In genomic region chr11:102409795-102410330, GRCm38 (mm10) we compare ENCODE assay signal across 11 mouse cellular contexts. TPM values are rescaled to one million over a fixed set of nuclear protein-coding genes. Genes with fewer than 3 reads are reported as not detected.
A peak's percentile ranks its signal among the peaks of the same experiment; 100 is the strongest.
DNase-seq lines count a peak whose midpoint lies in the region; ATAC-seq and TF ChIP-seq lines count a peak whose summit lies in the region.
"Had no signal": no experiment of that assay in that cellular context is flagged by ENCODE, and none has a peak within 500 bp of the region (broad histone marks: within the 10 kb centered on the region; RNA-seq: fewer than 3 reads in every experiment).

No protein-coding gene starts in this region.

- peak overlapping the region; percentile 51 for H3K9ac ChIP-seq in liver, adult 2 months (ENCODE audit: low read depth, low read length)
- H3K9ac ChIP-seq in kidney, postnatal 0 days (ENCODE audit: low read depth, low read length) = no peak overlapping the region

- no peak for ATAC-seq in kidney, postnatal 0 days (replicated peaks; ENCODE audit: low FRiP score, low read depth)
- no peak for ATAC-seq in megakaryocyte progenitor cell, adult 5-6 weeks (replicated peaks; ENCODE audit: poor library complexity)
- ATAC-seq: inflammation-experienced regulatory T-cells, adult 6 months had no signal

- H3K36me3 ChIP-seq in liver, adult 2 months (ENCODE audit: control insufficient read depth, insufficient read depth, low read length) = no peaks in the 10 kb centered on the region
- 0 out of 2 replicates have a peak, but pooled peaks cover 1% of the 10 kb centered on the region for H3K36me3 ChIP-seq in kidney, postnatal 0 days (ENCODE audit: insufficient read depth, low read length)
- H3K36me3 ChIP-seq in macrophage (ENCODE audit: inconsistent target) = peaks cover 2% of the 10 kb centered on the region; the same call in 1 of the 2 replicates

- TF ChIP-seq POLR2A in liver, adult 2 months (IDR thresholded peaks at IDR 0.05; ENCODE audit: extremely low read depth, insufficient read depth, low read length) = no peak

- no peaks in the 10 kb centered on the region for H3K9me3 ChIP-seq in kidney, postnatal 0 days (replicated peaks; ENCODE audit: low read length)

- no peak for TF ChIP-seq CTCF in liver, adult 2 months (IDR thresholded peaks at IDR 0.05; ENCODE audit: low read depth, low read length)
- TF ChIP-seq CTCF in kidney, postnatal 0 days (IDR thresholded peaks at IDR 0.05; ENCODE audit: low read depth) = no peak

- intact Hi-C loops in heart, postnatal 25 days (cut with DNase I) = loop anchor here (1.0 kb wide), 1 partner anchor 19 kb away; no protein-coding TSS in a partner anchor

- 21% methylated on average over 3 of the region's 3 CpGs for WGBS in liver, adult 2 months
- 64% methylated on average over 3 of the region's 3 CpGs for WGBS in kidney, postnatal 0 days
- WGBS in macrophage (ENCODE audit: missing documents) = 94% methylated on average over 3 of the region's 3 CpGs

- H3K27me3 ChIP-seq in liver, adult 2 months (ENCODE audit: control insufficient read depth, insufficient read depth, low read length) = no peaks in the 10 kb centered on the region
- no peaks in the 10 kb centered on the region for H3K27me3 ChIP-seq in kidney, postnatal 0 days (ENCODE audit: insufficient read depth, low read length)

- H3K4me3 ChIP-seq in liver, adult 2 months (ENCODE audit: insufficient read depth, low read depth, low read length) = no peak overlapping the region
- no peak overlapping the region for H3K4me3 ChIP-seq in kidney, postnatal 0 days (replicated peaks; ENCODE audit: low read depth, low read length)
- H3K4me3 ChIP-seq in macrophage (ENCODE audit: inconsistent target) = no peak overlapping the region

- peaks cover 18% of the 10 kb centered on the region for H3K4me1 ChIP-seq in liver, adult 2 months (ENCODE audit: control insufficient read depth, insufficient read depth, low read length)
- H3K4me1 ChIP-seq in kidney, postnatal 0 days (replicated peaks; ENCODE audit: insufficient read depth, low read length) = peaks cover 8% of the 10 kb centered on the region; the same call in 1 of the 2 replicates

- DNase-seq in heart, adult 11 months = peak; percentile 87
- no peak for DNase-seq in heart, postnatal 25 days (ENCODE audit: low spot score)
- peak; percentile 63 for DNase-seq in liver, adult 2 months (ENCODE audit: extremely low read depth, low read depth, low spot score)
- no peak for DNase-seq in liver
- DNase-seq in kidney, postnatal 0 days (ENCODE audit: low spot score) = no peak
- DNase-seq in layer of hippocampus, adult 8-10 months (ENCODE audit: low spot score in 2 of 2) = no peak
- DNase-seq: lung, postnatal 14 days; thymus, postnatal 14 days had no signal

- peak overlapping the region; percentile 88 for H3K27ac ChIP-seq in liver, adult 2 months (replicated peaks; ENCODE audit: insufficient read depth, low read depth, low read length)
- peak overlapping the region; percentile 78 for H3K27ac ChIP-seq in kidney, postnatal 0 days
- H3K27ac ChIP-seq in macrophage = peak overlapping the region; percentile 88; the same call in 1 of the 2 replicates

- H3K4me2 ChIP-seq in kidney, postnatal 0 days (ENCODE audit: low read length) = no peak overlapping the region

- H3K79me2 ChIP-seq in liver, adult 2 months (ENCODE audit: control insufficient read depth, insufficient read depth, low read length) = peaks cover 7% of the 10 kb centered on the region; the same call in 1 of the 2 replicates
- peaks cover 17% of the 10 kb centered on the region for H3K79me2 ChIP-seq in macrophage (ENCODE audit: inconsistent target)

RNA-seq across cellular contexts. Expression of gene Slc25a39, which starts 2.1 kb away (rescaled TPM):
- 100 to 1,000 TPM; 163 to 175 TPM for total RNA-seq in heart, postnatal 25 days (2021)
- total RNA-seq in liver, adult 2 months (2014; rRNA removed) = 181 and 243 TPM in 2 replicates
- 1,099 and 1,182 TPM in 2 replicates for polyA plus RNA-seq in liver, adult 2 months (2012; rRNA removed)
- polyA plus RNA-seq in kidney, postnatal 0 days (2015; fragmentation: Nextera tagmentation; extraction: Ambion mirVana) = 352 and 383 TPM in 2 replicates
- 10 to 100 TPM; 10.5 to 51.0 (median 31.0) TPM for total RNA-seq in macrophage (2018; cell fraction: chromatin; rRNA removed)
- total RNA-seq in macrophage (2018; cell fraction: cytosol; rRNA removed) = 100 to 1,000 TPM in 24 of 26 experiments, 10 to 100 TPM in 2; 96.4 to 143 (median 128) TPM
- 10 to 100 TPM; 21.5 to 59.2 (median 42.2) TPM for total RNA-seq in macrophage (2018; cell fraction: nucleus; rRNA removed)
- polyA plus RNA-seq in macrophage (2018) = 110 to 131 TPM (median 120 TPM) in 3 replicates
- total RNA-seq in megakaryocyte progenitor cell, adult 5-6 weeks (2015) = 95.5 and 124 TPM in 2 replicates
- total RNA-seq in megakaryocyte progenitor cell, adult 5-6 weeks (2017) = 48.7 and 52.7 TPM in 2 replicates
- total RNA-seq in layer of hippocampus, adult 8-10 months (2022) = 10 to 100 TPM; 62.0 to 72.4 (median 64.6) TPM

RNA-seq across cellular contexts. Expression of gene Rundc3a, which starts 16.7 kb away (rescaled TPM):
- total RNA-seq in heart, postnatal 25 days (2021) = not detected
- total RNA-seq in liver, adult 2 months (2014; rRNA removed) = 1.0 and 2.5 TPM in 2 replicates
- 1.2 and 2.1 TPM in 2 replicates for polyA plus RNA-seq in liver, adult 2 months (2012; rRNA removed)
- 7.0 and 9.2 TPM in 2 replicates for polyA plus RNA-seq in kidney, postnatal 0 days (2015; fragmentation: Nextera tagmentation; extraction: Ambion mirVana)
- 1 to 10 TPM in 23 of 26 experiments, under 1 TPM in 3; 0.71 to 4.2 (median 1.9) TPM for total RNA-seq in macrophage (2018; cell fraction: chromatin; rRNA removed)
- 1 to 10 TPM in 3 of 26 experiments, under 1 TPM in 23; 0.38 to 1.6 (median 0.54) TPM for total RNA-seq in macrophage (2018; cell fraction: cytosol; rRNA removed)
- total RNA-seq in macrophage (2018; cell fraction: nucleus; rRNA removed) = 1 to 10 TPM in 6 of 26 experiments, under 1 TPM in 9, not detected in 11; 0.33 to 4.6 (median 0.92) TPM
- 0.12 to 1.0 TPM (median 0.30 TPM) in 3 replicates for polyA plus RNA-seq in macrophage (2018)
- total RNA-seq in megakaryocyte progenitor cell, adult 5-6 weeks (2015) = not detected in 2 replicates
- total RNA-seq in megakaryocyte progenitor cell, adult 5-6 weeks (2017) = not detected in 2 replicates
- 100 to 1,000 TPM; 420 to 453 (median 428) TPM for total RNA-seq in layer of hippocampus, adult 8-10 months (2022)

RNA-seq across cellular contexts. Expression of gene Grn, which starts 20.3 kb away (rescaled TPM):
- total RNA-seq in heart, postnatal 25 days (2021) = 100 to 1,000 TPM; 101 to 104 TPM
- total RNA-seq in liver, adult 2 months (2014; rRNA removed) = 53.7 and 88.7 TPM in 2 replicates
- 155 and 176 TPM in 2 replicates for polyA plus RNA-seq in liver, adult 2 months (2012; rRNA removed)
- 191 and 209 TPM in 2 replicates for polyA plus RNA-seq in kidney, postnatal 0 days (2015; fragmentation: Nextera tagmentation; extraction: Ambion mirVana)
- total RNA-seq in macrophage (2018; cell fraction: chromatin; rRNA removed) = 1,000 to 10,000 TPM in 12 of 26 experiments, 100 to 1,000 TPM in 14; 345 to 1,522 (median 924) TPM
- total RNA-seq in macrophage (2018; cell fraction: cytosol; rRNA removed) = 1,000 to 10,000 TPM; 1,882 to 3,575 (median 2,639) TPM
- 1,000 to 10,000 TPM; 1,350 to 6,127 (median 3,859) TPM for total RNA-seq in macrophage (2018; cell fraction: nucleus; rRNA removed)
- polyA plus RNA-seq in macrophage (2018) = 2,366 to 2,992 TPM (median 2,461 TPM) in 3 replicates
- total RNA-seq in megakaryocyte progenitor cell, adult 5-6 weeks (2015) = 119 and 136 TPM in 2 replicates
- 44.0 and 45.4 TPM in 2 replicates for total RNA-seq in megakaryocyte progenitor cell, adult 5-6 weeks (2017)
- 100 to 1,000 TPM in 2 of 4 experiments, 10 to 100 TPM in 2; 61.9 to 191 (median 114) TPM for total RNA-seq in layer of hippocampus, adult 8-10 months (2022)

RNA-seq across cellular contexts. Expression of gene Fam171a2, which starts 37.6 kb away (rescaled TPM):
- 1 to 10 TPM; 5.8 to 6.5 TPM for total RNA-seq in heart, postnatal 25 days (2021)
- total RNA-seq in liver, adult 2 months (2014; rRNA removed) = 0.81 and 1.0 TPM in 2 replicates
- polyA plus RNA-seq in liver, adult 2 months (2012; rRNA removed) = 1.4 and 1.8 TPM in 2 replicates
- polyA plus RNA-seq in kidney, postnatal 0 days (2015; fragmentation: Nextera tagmentation; extraction: Ambion mirVana) = 5.9 and 6.4 TPM in 2 replicates
- 1 to 10 TPM in 1 of 26 experiments, not detected in 25; 1.6 TPM for total RNA-seq in macrophage (2018; cell fraction: chromatin; rRNA removed)
- total RNA-seq in macrophage (2018; cell fraction: cytosol; rRNA removed) = under 1 TPM in 14 of 26 experiments, not detected in 12; 0.03 to 0.24 (median 0.08) TPM
- under 1 TPM in 5 of 26 experiments, not detected in 21; 0.17 to 0.82 (median 0.22) TPM for total RNA-seq in macrophage (2018; cell fraction: nucleus; rRNA removed)
- not detected in 3 replicates for polyA plus RNA-seq in macrophage (2018)
- total RNA-seq in megakaryocyte progenitor cell, adult 5-6 weeks (2015) = 0.05 and 0.07 TPM in 2 replicates
- total RNA-seq in megakaryocyte progenitor cell, adult 5-6 weeks (2017) = 0.04 and 0.24 TPM in 2 replicates
- total RNA-seq in layer of hippocampus, adult 8-10 months (2022) = 10 to 100 TPM; 77.6 to 94.7 (median 85.7) TPM
- polyA plus RNA-seq: inflammation-experienced regulatory T-cells, adult 6 months had no signal

RNA-seq across cellular contexts. Expression of gene Slc4a1, which starts 43.9 kb away (rescaled TPM):
- total RNA-seq in heart, postnatal 25 days (2021) = 1 to 10 TPM; 5.3 to 9.5 TPM
- total RNA-seq in liver, adult 2 months (2014; rRNA removed) = 0.07 and 0.65 TPM in 2 replicates
- polyA plus RNA-seq in liver, adult 2 months (2012; rRNA removed) = 0.07 and 0.10 TPM in 2 replicates
- 7.4 and 8.0 TPM in 2 replicates for polyA plus RNA-seq in kidney, postnatal 0 days (2015; fragmentation: Nextera tagmentation; extraction: Ambion mirVana)
- not detected for total RNA-seq in macrophage (2018; cell fraction: chromatin; rRNA removed)
- total RNA-seq in macrophage (2018; cell fraction: cytosol; rRNA removed) = not detected
- total RNA-seq in macrophage (2018; cell fraction: nucleus; rRNA removed) = not detected
- polyA plus RNA-seq in macrophage (2018) = not detected in 3 replicates
- total RNA-seq in megakaryocyte progenitor cell, adult 5-6 weeks (2015) = 1.1 and 2.0 TPM in 2 replicates
- total RNA-seq in megakaryocyte progenitor cell, adult 5-6 weeks (2017) = 0.61 and 0.62 TPM in 2 replicates
- total RNA-seq in layer of hippocampus, adult 8-10 months (2022) = under 1 TPM in 2 of 4 experiments, not detected in 2; 0.10 to 0.11 TPM

Comparison
In these comparisons a context has a peak if more than half of its experiments do, and no peak if none do; other contexts are left out.
1. DNase-seq: peak in heart, adult 11 months (single experiment) and liver, adult 2 months (single experiment); none in heart, postnatal 25 days (single experiment), liver (single experiment), kidney, postnatal 0 days (single experiment) and layer of hippocampus, adult 8-10 months (0 of 2).
2. RNA of gene Rundc3a, which starts 16.7 kb away (total RNA-seq): 420 to 453 TPM in layer of hippocampus, adult 8-10 months; 1.0 to 2.5 TPM in liver, adult 2 months, not detected in heart, postnatal 25 days and not detected in megakaryocyte progenitor cell, adult 5-6 weeks; every median in the first group is over 100 times any median in the second.
3. Peak in every context shown above with its lines, with median percentiles within 50 percentile points of each other: H3K27ac ChIP-seq.